In the genomic region with DNA sequence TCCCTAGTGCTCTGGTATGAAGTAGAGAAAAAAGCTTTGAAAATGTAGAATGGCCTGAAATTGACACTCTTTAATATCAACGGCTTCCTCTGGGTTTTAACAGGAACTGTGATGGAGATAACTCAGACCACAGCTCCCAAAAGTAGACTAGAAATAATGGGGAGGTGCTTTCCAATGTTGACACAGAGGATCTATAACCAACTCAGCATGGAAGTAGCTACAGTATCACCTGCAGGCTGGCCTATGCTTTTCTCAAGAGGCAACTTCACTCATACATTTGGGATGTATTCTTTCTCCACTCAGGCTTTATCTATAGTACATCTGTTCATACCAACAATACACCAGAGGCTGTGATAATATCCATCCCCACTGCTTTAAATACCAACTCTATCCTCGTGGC, we compare ENCODE assay signal across 30 mouse cellular contexts.
"Had no signal": no experiment of that assay in that cellular context is flagged by ENCODE, and none has a peak within 500 bp of the region (broad histone marks: within the 10 kb centered on the region; RNA-seq: fewer than 3 reads in every experiment).

No protein-coding gene starts in this region.

- H3K36me3 ChIP-seq: limb, embryonic 12.5 days; limb, embryonic 15.5 days; liver, embryonic 12.5 days; liver, embryonic 13.5 days; liver, embryonic 15.5 days; lung, embryonic 15.5 days; midbrain, embryonic 10.5 days; midbrain, embryonic 12.5 days; midbrain, embryonic 13.5 days; midbrain, embryonic 15.5 days had no signal

- H3K27ac ChIP-seq: left cerebral cortex, adult 2 months; limb, embryonic 12.5 days; limb, embryonic 15.5 days; liver, embryonic 12.5 days; liver, embryonic 13.5 days; liver, embryonic 14.5 days; liver, embryonic 15.5 days; lung, embryonic 15.5 days; macrophage; midbrain, embryonic 10.5 days; midbrain, embryonic 12.5 days; midbrain, embryonic 13.5 days; midbrain, embryonic 15.5 days had no signal

- H3K9ac ChIP-seq: limb, embryonic 12.5 days; limb, embryonic 15.5 days; liver, embryonic 12.5 days; liver, embryonic 13.5 days; liver, embryonic 14.5 days; liver, embryonic 15.5 days; liver, postnatal 0 days; lung, embryonic 14.5 days; lung, embryonic 15.5 days; midbrain, embryonic 12.5 days; midbrain, embryonic 13.5 days; midbrain, embryonic 15.5 days had no signal

- DNase-seq: left cerebral cortex, postnatal 4 days; liver; liver, embryonic 13.5 days; liver, postnatal 0 days; lung, adult 18-20 months; lung, adult 2 months; lung, embryonic 14.5 days; lung, postnatal 10 days; lung, postnatal 14 days; lung, postnatal 36 days; lung, postnatal 4 days; midbrain, embryonic 14.5 days had no signal

- H3K4me1 ChIP-seq: limb, embryonic 12.5 days; limb, embryonic 15.5 days; liver, embryonic 12.5 days; liver, embryonic 13.5 days; liver, embryonic 15.5 days; lung, embryonic 15.5 days; megakaryocyte, embryonic 14.5 days; midbrain, embryonic 10.5 days; midbrain, embryonic 12.5 days; midbrain, embryonic 13.5 days; midbrain, embryonic 15.5 days had no signal

- H3K4me2 ChIP-seq: limb, embryonic 12.5 days; limb, embryonic 15.5 days; liver, embryonic 11.5 days; liver, embryonic 12.5 days; liver, embryonic 13.5 days; liver, embryonic 15.5 days; lung, embryonic 14.5 days; lung, embryonic 15.5 days; midbrain, embryonic 11.5 days; midbrain, embryonic 12.5 days; midbrain, embryonic 13.5 days; midbrain, embryonic 15.5 days had no signal

- H3K27me3 ChIP-seq: limb, embryonic 12.5 days; limb, embryonic 15.5 days; liver, embryonic 12.5 days; liver, embryonic 13.5 days; liver, embryonic 15.5 days; lung, embryonic 15.5 days; megakaryocyte, embryonic 14.5 days; midbrain, embryonic 12.5 days; midbrain, embryonic 13.5 days; midbrain, embryonic 15.5 days had no signal

- H3K4me3 ChIP-seq: left cerebral cortex, adult 2 months; limb, embryonic 12.5 days; limb, embryonic 15.5 days; liver, embryonic 12.5 days; liver, embryonic 13.5 days; liver, embryonic 15.5 days; lung, embryonic 15.5 days; megakaryocyte, embryonic 14.5 days; midbrain, embryonic 10.5 days; midbrain, embryonic 12.5 days; midbrain, embryonic 13.5 days; midbrain, embryonic 15.5 days; myocyte had no signal

- H3K9me3 ChIP-seq: limb, embryonic 12.5 days; limb, embryonic 15.5 days; liver, embryonic 12.5 days; liver, embryonic 13.5 days; liver, embryonic 15.5 days; lung, embryonic 15.5 days; megakaryocyte, embryonic 14.5 days; midbrain, embryonic 10.5 days; midbrain, embryonic 12.5 days; midbrain, embryonic 13.5 days; midbrain, embryonic 15.5 days had no signal

- ATAC-seq: liver, embryonic 12.5 days; liver, postnatal 0 days; lung, postnatal 0 days; midbrain, embryonic 13.5 days; midbrain, embryonic 15.5 days; midbrain, embryonic 16.5 days had no signal
